Mouse (Mus musculus): ENCODE data around the gene Rbl1. TPM values are rescaled to one million over a fixed set of nuclear protein-coding genes. Genes with fewer than 3 reads are reported as not detected.
"Not testable (repeated sequence)": the region's sequence is repeated elsewhere in the genome, so short reads cannot be mapped to it uniquely, and the experiment has no call there.

Rbl1 gene
- total and polyA plus RNA-seq, 3 experiments: 10.9 to 97.4 (median 88.2) TPM

- no peaks in the 10 kb centered on the region for H3K9me3 ChIP-seq (replicated peaks)
- peaks cover 83% of the 10 kb centered on the region for H3K36me3 ChIP-seq (replicated peaks)
These were observed 34.2 kb downstream of the Rbl1 start for GRCm38 (mm10) chr2:157170166-157170565.

GRCm38 (mm10) chr2:157166371-157167080 lies 37.8 kb downstream of the Rbl1 start:
- peaks cover 81% of the 10 kb centered on the region for H3K36me3 ChIP-seq (replicated peaks)

More at GRCm38 (mm10) chr2:157170166-157170565, 34.2 kb downstream of the Rbl1 start:
- TF ChIP-seq GATA2 (IDR thresholded peaks at IDR 0.05; ENCODE audit: borderline replicate concordance, low read depth, low read length): no peak
- TF ChIP-seq TAL1 (conservative IDR thresholded peaks at IDR 0.05; ENCODE audit: low read depth, low read length): no peak
- TF ChIP-seq CTCF (IDR thresholded peaks at IDR 0.05; ENCODE audit: low read depth, low read length): no peak
- no peak for TF ChIP-seq GATA1 (IDR thresholded peaks at IDR 0.05; ENCODE audit: borderline replicate concordance, low read length)
- no peak for TF ChIP-seq POLR2AphosphoS5 (IDR thresholded peaks at IDR 0.05; ENCODE audit: insufficient replicate concordance, low read depth, low read length)
- DNase-seq (ENCODE audit: low spot score) (no peak), ATAC-seq (ENCODE audit: extremely low read depth, insufficient number of reproducible peaks, low FRiP score, poor library complexity, severe bottlenecking) (no peak)
- H3K4me3 ChIP-seq (ENCODE audit: low read depth, low read length): no peak overlapping the region
- H3K4me1 ChIP-seq (ENCODE audit: insufficient read depth, low read depth, low read length): no peaks in the 10 kb centered on the region
- H3K27me3 ChIP-seq (ENCODE audit: insufficient read depth, low read length): no peaks in the 10 kb centered on the region

GRCm38 (mm10) chr2:157165312-157166224 lies 38.8 kb downstream of the Rbl1 start:
- H3K9me3 ChIP-seq (replicated peaks); ATAC-seq (ENCODE audit: extremely low read depth, insufficient number of reproducible peaks, low FRiP score, poor library complexity, severe bottlenecking); H3K4me3 ChIP-seq (ENCODE audit: low read depth, low read length); H3K27me3 ChIP-seq (ENCODE audit: insufficient read depth, low read length); DNase-seq (ENCODE audit: low spot score); H3K4me1 ChIP-seq (ENCODE audit: insufficient read depth, low read depth, low read length): not testable (repeated sequence)
- H3K36me3 ChIP-seq (replicated peaks): peaks cover 86% of the 10 kb centered on the region

More at GRCm38 (mm10) chr2:157166371-157167080, 37.8 kb downstream of the Rbl1 start:
- TF ChIP-seq GATA1 (IDR thresholded peaks at IDR 0.05; ENCODE audit: borderline replicate concordance, low read length) (no peak), GATA2 (IDR thresholded peaks at IDR 0.05; ENCODE audit: borderline replicate concordance, low read depth, low read length) (no peak), CTCF (IDR thresholded peaks at IDR 0.05; ENCODE audit: low read depth, low read length) (no peak), TAL1 (conservative IDR thresholded peaks at IDR 0.05; ENCODE audit: low read depth, low read length) (no peak), POLR2AphosphoS5 (IDR thresholded peaks at IDR 0.05; ENCODE audit: insufficient replicate concordance, low read depth, low read length) (no peak)
- no peak overlapping the region for H3K4me3 ChIP-seq (ENCODE audit: low read depth, low read length)
- no peak for DNase-seq (ENCODE audit: low spot score)
- H3K27me3 ChIP-seq (ENCODE audit: insufficient read depth, low read length): no peaks in the 10 kb centered on the region
- no peaks in the 10 kb centered on the region for H3K4me1 ChIP-seq (ENCODE audit: insufficient read depth, low read depth, low read length)
- H3K9me3 ChIP-seq (replicated peaks): no peaks in the 10 kb centered on the region
- no peak; the same call in 1 of the 2 replicates for ATAC-seq (ENCODE audit: extremely low read depth, insufficient number of reproducible peaks, low FRiP score, poor library complexity, severe bottlenecking)

- ATAC-seq (ENCODE audit: extremely low read depth, insufficient number of reproducible peaks, low FRiP score, poor library complexity, severe bottlenecking) (no peak), DNase-seq (ENCODE audit: low spot score) (no peak)
- TF ChIP-seq TAL1 (conservative IDR thresholded peaks at IDR 0.05; ENCODE audit: low read depth, low read length): no peak
- TF ChIP-seq GATA1 (IDR thresholded peaks at IDR 0.05; ENCODE audit: borderline replicate concordance, low read length): no peak
- TF ChIP-seq GATA2 (IDR thresholded peaks at IDR 0.05; ENCODE audit: borderline replicate concordance, low read depth, low read length): no peak
- no peak for TF ChIP-seq CTCF (IDR thresholded peaks at IDR 0.05; ENCODE audit: low read depth, low read length)
- TF ChIP-seq POLR2AphosphoS5 (IDR thresholded peaks at IDR 0.05; ENCODE audit: insufficient replicate concordance, low read depth, low read length): no peak
- Histone ChIP-seq H3K4me3 (ENCODE audit: low read depth, low read length) (no peak overlapping the region), H3K9me3 (replicated peaks) (no peaks in the 10 kb centered on the region), H3K27me3 (ENCODE audit: insufficient read depth, low read length) (no peaks in the 10 kb centered on the region), H3K4me1 (ENCODE audit: insufficient read depth, low read depth, low read length) (no peaks in the 10 kb centered on the region), H3K36me3 (replicated peaks) (peaks cover 87% of the 10 kb centered on the region)
These were observed 40.2 kb downstream of the Rbl1 start for GRCm38 (mm10) chr2:157164101-157164500.

GRCm38 (mm10) chr2:157156079-157156478 lies 48.3 kb downstream of the Rbl1 start:
- Histone ChIP-seq H3K27me3 (ENCODE audit: insufficient read depth, low read length) (no peaks in the 10 kb centered on the region), H3K9me3 (replicated peaks) (no peaks in the 10 kb centered on the region), H3K4me3 (ENCODE audit: low read depth, low read length) (no peak overlapping the region), H3K4me1 (ENCODE audit: insufficient read depth, low read depth, low read length) (0 out of 2 replicates have a peak, but pooled peaks cover 2% of the 10 kb centered on the region), H3K36me3 (replicated peaks) (peaks cover 84% of the 10 kb centered on the region)
- no peak for ATAC-seq (ENCODE audit: extremely low read depth, insufficient number of reproducible peaks, low FRiP score, poor library complexity, severe bottlenecking)
- TF ChIP-seq TAL1 (conservative IDR thresholded peaks at IDR 0.05; ENCODE audit: low read depth, low read length): no peak
- TF ChIP-seq CTCF (IDR thresholded peaks at IDR 0.05; ENCODE audit: low read depth, low read length): no peak
- no peak for TF ChIP-seq GATA1 (IDR thresholded peaks at IDR 0.05; ENCODE audit: borderline replicate concordance, low read length)
- no peak for TF ChIP-seq POLR2AphosphoS5 (IDR thresholded peaks at IDR 0.05; ENCODE audit: insufficient replicate concordance, low read depth, low read length)
- no peak for TF ChIP-seq GATA2 (IDR thresholded peaks at IDR 0.05; ENCODE audit: borderline replicate concordance, low read depth, low read length)
- no peak for DNase-seq (ENCODE audit: low spot score)

GRCm38 (mm10) chr2:157153235-157153634 lies 51.1 kb downstream of the Rbl1 start:
- Histone ChIP-seq H3K9me3 (replicated peaks) (no peaks in the 10 kb centered on the region), H3K4me3 (ENCODE audit: low read depth, low read length) (no peak overlapping the region), H3K36me3 (replicated peaks) (peaks cover 84% of the 10 kb centered on the region), H3K4me1 (ENCODE audit: insufficient read depth, low read depth, low read length) (peaks cover 9% of the 10 kb centered on the region), H3K27me3 (ENCODE audit: insufficient read depth, low read length) (no peaks in the 10 kb centered on the region)
- DNase-seq (ENCODE audit: low spot score) (no peak), ATAC-seq (ENCODE audit: extremely low read depth, insufficient number of reproducible peaks, low FRiP score, poor library complexity, severe bottlenecking) (no peak)
- TF ChIP-seq GATA1 (IDR thresholded peaks at IDR 0.05; ENCODE audit: borderline replicate concordance, low read length) (no peak), TAL1 (conservative IDR thresholded peaks at IDR 0.05; ENCODE audit: low read depth, low read length) (no peak), GATA2 (IDR thresholded peaks at IDR 0.05; ENCODE audit: borderline replicate concordance, low read depth, low read length) (no peak), CTCF (IDR thresholded peaks at IDR 0.05; ENCODE audit: low read depth, low read length) (no peak), POLR2AphosphoS5 (IDR thresholded peaks at IDR 0.05; ENCODE audit: insufficient replicate concordance, low read depth, low read length) (no peak)
